Mouse (Mus musculus) lung, embryonic 15.5 days (tissue): ENCODE data around the gene Armh3. TPM values are rescaled to one million over a fixed set of nuclear protein-coding genes. Genes with fewer than 3 reads are reported as not detected.

Experiments used
- ATAC-seq: fragments of 200-750 bp; cut with Nextera tagmentation; 2 replicates; pipeline ENCODE4 v1.8.0; 2017; ENCODE audit warnings: moderate number of reproducible peaks, borderline replicate concordance; ENCODE audit not compliant: low FRiP score, low TSS enrichment; ENCODE audit errors: extremely low read depth
- H3K27ac ChIP-seq: fragments of 300-500 bp; sonication (generic); 2 replicates; pipeline ENCODE4 v1.5.1; 2015; ENCODE audit warnings: moderate library complexity, mild to moderate bottlenecking, inconsistent platforms
- H3K27me3 ChIP-seq: fragments of 300-500 bp; sonication (generic); 2 replicates; pipeline ENCODE4 v1.6.1; 2015; ENCODE audit warnings: inconsistent platforms
- H3K36me3 ChIP-seq: fragments of 300-500 bp; sonication (generic); 2 replicates; pipeline ENCODE4 v1.6.1; 2015; ENCODE audit warnings: inconsistent platforms
- H3K4me1 ChIP-seq: fragments of 300-500 bp; sonication (generic); 2 replicates; pipeline ENCODE4 v1.6.1; 2015; ENCODE audit warnings: inconsistent platforms
- H3K4me2 ChIP-seq: fragments of 300-500 bp; sonication (generic); 2 replicates; pipeline ENCODE4 v1.6.1; 2015; ENCODE audit warnings: inconsistent platforms, mild to moderate bottlenecking, moderate library complexity
- H3K4me3 ChIP-seq: fragments of 300-500 bp; sonication (generic); 2 replicates; pipeline ENCODE4 v1.5.1; 2015; ENCODE audit warnings: mild to moderate bottlenecking, inconsistent platforms
- H3K9ac ChIP-seq: fragments of 300-500 bp; sonication (generic); 2 replicates; pipeline ENCODE4 v1.6.1; 2015; ENCODE audit warnings: inconsistent platforms
- H3K9me3 ChIP-seq: fragments of 300-500 bp; sonication (generic); 2 replicates; pipeline ENCODE4 v1.6.1; 2016; ENCODE audit warnings: inconsistent platforms
- WGBS: fragments of 180-500 bp; shearing (Covaris S2); methylation state at CpG from one replicate; pipeline ENCODE4 v1.1.7; 2015; 5-methylcytosine and 5-hydroxymethylcytosine counted together
- polyA plus RNA-seq: library from polyadenylated mRNA; unstranded; fragments of >200 nt; fragmentation: Nextera tagmentation; extraction: Ambion mirVana; gene quantifications from 2 replicates; pipeline ENCODE4 v1.2.1, GENCODE M21; 2015

Gene Armh3
- polyA plus RNA-seq, 1 experiment from 2014 or later, result 17.9 TPM

GRCm38 (mm10) chr19:45789888-45790874, 208.1 kb downstream of the Armh3 start:
- 72% methylated on average over 13 of the region's 13 CpGs for WGBS
- H3K4me1 ChIP-seq, result 0 out of 2 replicates have a peak, but pooled peaks cover 1% of the 10 kb centered on the region
- H3K4me2 ChIP-seq, result no peak overlapping the region
- no peaks in the 10 kb centered on the region for H3K27me3 ChIP-seq
- no peaks in the 10 kb centered on the region for H3K9me3 ChIP-seq
- H3K27ac ChIP-seq, result no peak overlapping the region
- no peak overlapping the region for H3K4me3 ChIP-seq
- no peaks in the 10 kb centered on the region for H3K36me3 ChIP-seq
- H3K9ac ChIP-seq, result no peak overlapping the region
- 0 out of 2 replicates have a peak, but pooled peaks have one; percentile 39 for ATAC-seq

GRCm38 (mm10) chr19:45789365-45789764, 208.9 kb downstream of the Armh3 start:
- WGBS, result 78% methylated on average over 7 of the region's 7 CpGs
- no peaks in the 10 kb centered on the region for H3K27me3 ChIP-seq
- no peak overlapping the region for H3K9ac ChIP-seq
- H3K9me3 ChIP-seq, result no peaks in the 10 kb centered on the region
- H3K4me2 ChIP-seq, result no peak overlapping the region
- no peak overlapping the region for H3K27ac ChIP-seq
- no peaks in the 10 kb centered on the region for H3K36me3 ChIP-seq
- H3K4me3 ChIP-seq, result no peak overlapping the region
- peaks cover 3% of the 10 kb centered on the region; the same call in 1 of the 2 replicates for H3K4me1 ChIP-seq
- no peak for ATAC-seq

GRCm38 (mm10) chr19:45788337-45788736, 210.0 kb downstream of the Armh3 start:
- no peak overlapping the region for H3K9ac ChIP-seq
- ATAC-seq, result no peak
- H3K4me3 ChIP-seq, result no peak overlapping the region
- H3K27ac ChIP-seq, result no peak overlapping the region
- no peaks in the 10 kb centered on the region for H3K36me3 ChIP-seq
- no peak overlapping the region for H3K4me2 ChIP-seq
- peaks cover 6% of the 10 kb centered on the region; the same call in 1 of the 2 replicates for H3K4me1 ChIP-seq
- no peaks in the 10 kb centered on the region for H3K9me3 ChIP-seq
- WGBS, result 83% methylated on average over 4 of the region's 4 CpGs
- no peaks in the 10 kb centered on the region for H3K27me3 ChIP-seq

GRCm38 (mm10) chr19:45787450-45787849, 210.8 kb downstream of the Armh3 start:
- Histone ChIP-seq H3K27me3 (no peaks in the 10 kb centered on the region), H3K4me3 (no peak overlapping the region), H3K9ac (no peak overlapping the region), H3K9me3 (no peaks in the 10 kb centered on the region), H3K4me1 (peaks cover 6% of the 10 kb centered on the region; the same call in 1 of the 2 replicates), H3K27ac (no peak overlapping the region), H3K4me2 (no peak overlapping the region), H3K36me3 (no peaks in the 10 kb centered on the region)
- WGBS, result 48% methylated on average over 3 of the region's 3 CpGs
- ATAC-seq, result no peak

- no peaks in the 10 kb centered on the region for H3K36me3 ChIP-seq
- no peak overlapping the region for H3K9ac ChIP-seq
- 43% methylated on average over 3 of the region's 3 CpGs for WGBS
- H3K27ac ChIP-seq, result no peak overlapping the region
- H3K4me2 ChIP-seq, result no peak overlapping the region
- no peaks in the 10 kb centered on the region for H3K9me3 ChIP-seq
- H3K4me3 ChIP-seq, result no peak overlapping the region
- H3K27me3 ChIP-seq, result no peaks in the 10 kb centered on the region
- ATAC-seq, result no peak
- peaks cover 20% of the 10 kb centered on the region for H3K4me1 ChIP-seq
Observed at GRCm38 (mm10) chr19:45785470-45785869, 212.8 kb downstream of the Armh3 start.

GRCm38 (mm10) chr19:45783933-45784576, 214.2 kb downstream of the Armh3 start:
- 25% methylated on average over 17 of the region's 17 CpGs for WGBS
- Histone ChIP-seq H3K4me3 (peak overlapping the region; percentile 97), H3K27me3 (no peaks in the 10 kb centered on the region), H3K27ac (peak overlapping the region; percentile 71), H3K9ac (peak overlapping the region; percentile 21; the same call in 1 of the 2 replicates), H3K4me2 (peak overlapping the region; percentile 65), H3K36me3 (0 out of 2 replicates have a peak, but pooled peaks cover 7% of the 10 kb centered on the region), H3K9me3 (no peaks in the 10 kb centered on the region), H3K4me1 (peaks cover 26% of the 10 kb centered on the region)
- no peak for ATAC-seq

GRCm38 (mm10) chr19:45783181-45783932, 214.9 kb downstream of the Armh3 start, which contains the start of gene Mgea5:
Mgea5 (minus strand) TSS chr19:45783837.
- peak; percentile 98 for ATAC-seq
- no peaks in the 10 kb centered on the region for H3K9me3 ChIP-seq
- peak within 1 kb of the TSS; percentile 97 for H3K27ac ChIP-seq
- WGBS, result under 1% methylated on average over 61 of the region's 71 CpGs
- peaks cover 26% of the 10 kb centered on the region for H3K4me1 ChIP-seq
- H3K27me3 ChIP-seq, result no peaks in the 10 kb centered on the region
- peak within 1 kb of the TSS; percentile 67 for H3K4me2 ChIP-seq
- peaks cover 9% of the 10 kb centered on the region; the same call in 1 of the 2 replicates for H3K36me3 ChIP-seq
- peak within 1 kb of the TSS; percentile 98 for H3K9ac ChIP-seq
- H3K4me3 ChIP-seq, result peak within 1 kb of the TSS; percentile 97

GRCm38 (mm10) chr19:45782315-45783001, 215.8 kb downstream of the Armh3 start:
- H3K9me3 ChIP-seq, result no peaks in the 10 kb centered on the region
- peaks cover 18% of the 10 kb centered on the region for H3K36me3 ChIP-seq
- H3K27me3 ChIP-seq, result no peaks in the 10 kb centered on the region
- under 1% methylated on average over 36 of the region's 36 CpGs for WGBS
- peak overlapping the region; percentile 97 for H3K4me3 ChIP-seq
- peaks cover 26% of the 10 kb centered on the region for H3K4me1 ChIP-seq
- H3K4me2 ChIP-seq, result peak overlapping the region; percentile 67
- peak overlapping the region; percentile 97 for H3K27ac ChIP-seq
- peak overlapping the region; percentile 98 for H3K9ac ChIP-seq
- ATAC-seq, result peak; percentile 33

GRCm38 (mm10) chr19:45781676-45782075, 216.6 kb downstream of the Armh3 start:
- ATAC-seq, result no peak
- H3K27ac ChIP-seq, result no peak overlapping the region
- H3K9me3 ChIP-seq, result no peaks in the 10 kb centered on the region
- H3K4me2 ChIP-seq, result peak overlapping the region; percentile 67
- H3K4me3 ChIP-seq, result peak overlapping the region; percentile 97
- H3K36me3 ChIP-seq, result peaks cover 24% of the 10 kb centered on the region
- H3K27me3 ChIP-seq, result no peaks in the 10 kb centered on the region
- peak overlapping the region; percentile 98; the same call in 1 of the 2 replicates for H3K9ac ChIP-seq
- 52% methylated on average over 8 of the region's 8 CpGs for WGBS
- H3K4me1 ChIP-seq, result peaks cover 26% of the 10 kb centered on the region

- no peaks in the 10 kb centered on the region for H3K9me3 ChIP-seq
- ATAC-seq, result no peak
- H3K4me2 ChIP-seq, result no peak overlapping the region
- H3K36me3 ChIP-seq, result peaks cover 36% of the 10 kb centered on the region
- H3K4me3 ChIP-seq, result no peak overlapping the region
- no peak overlapping the region for H3K27ac ChIP-seq
- no peaks in the 10 kb centered on the region for H3K27me3 ChIP-seq
- 81% methylated on average over 13 of the region's 13 CpGs for WGBS
- H3K4me1 ChIP-seq, result peaks cover 26% of the 10 kb centered on the region
- H3K9ac ChIP-seq, result no peak overlapping the region
Observed at GRCm38 (mm10) chr19:45780350-45780915, 217.9 kb downstream of the Armh3 start.
